Mouse (Mus musculus): Measurements from ENCODE around the gene Olfr582.

Olfr582 gene

DNA sequence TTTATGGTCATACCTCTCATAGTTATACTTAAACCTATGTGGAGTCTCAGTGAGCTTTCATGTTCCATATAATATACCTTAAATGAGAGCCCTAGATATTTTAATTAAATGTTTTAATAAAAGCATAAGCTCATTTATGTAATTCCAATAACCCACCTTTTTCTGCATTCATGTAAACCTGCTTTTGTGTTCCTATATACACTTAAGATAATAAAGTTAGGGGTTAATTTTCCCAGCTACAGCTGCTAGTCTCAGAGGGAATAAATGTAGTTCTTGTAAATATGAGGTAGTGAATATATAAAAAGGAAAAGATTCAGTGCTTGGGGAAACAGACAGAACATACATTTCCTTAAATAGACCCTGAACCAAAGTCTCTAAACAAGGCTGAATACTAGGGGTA is at the start of gene Olfr582:
Gene Olfr582 (plus strand): TSS at position 301 of the 400 bp plus-strand sequence.
- DNase-seq: no peak

DNA sequence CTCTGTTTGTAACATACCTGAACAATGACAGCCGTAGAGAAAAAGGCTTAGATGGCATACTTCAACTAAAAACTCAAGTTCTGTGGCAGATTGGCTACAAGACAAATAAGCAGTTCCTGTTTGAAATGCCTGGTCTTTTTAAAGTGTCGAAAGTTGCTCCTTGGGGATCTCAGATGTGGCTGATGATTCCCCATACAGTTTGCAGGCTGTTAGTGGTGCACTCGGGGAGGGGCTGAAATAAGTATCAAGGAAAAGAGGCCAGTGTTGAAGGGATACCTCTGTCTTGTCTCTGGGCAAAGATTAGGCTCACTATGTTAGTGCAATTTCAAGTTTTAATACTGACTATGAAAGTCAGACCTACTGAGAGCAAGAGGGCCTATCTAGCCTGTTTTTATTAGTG is 48.6 kb upstream of the Olfr582 start, which contains the start of gene Olfr578:
Gene Olfr578 (minus strand): TSS at position 101 of the 400 bp plus-strand sequence.
- no peak for DNase-seq

GRCm38 (mm10) chr7:103051000-103051399 is 13.2 kb downstream of the Olfr582 start, which contains the start of gene Olfr583:
TSS of gene Olfr583 (plus strand) at chr7:103051300.
- no peak for DNase-seq

- no peak for DNase-seq
Measured at GRCm38 (mm10) chr7:103081585-103081984, 43.8 kb downstream of the Olfr582 start, which contains the start of gene Olfr584. TSS of gene Olfr584 (plus strand) at chr7:103081885.
